Mouse (Mus musculus) kidney, adult 18-20 months (tissue): ENCODE data around the gene Gdpd5.
A peak's percentile ranks its signal among the peaks of the same experiment; 100 is the strongest.
"Not testable (repeated sequence)": the region's sequence is repeated elsewhere in the genome, so short reads cannot be mapped to it uniquely, and the experiment has no call there.

Experiments used
- DNase-seq: peaks from one replicate; pipeline ENCODE4 v3.0.0; 2021

Gdpd5 gene

DNA sequence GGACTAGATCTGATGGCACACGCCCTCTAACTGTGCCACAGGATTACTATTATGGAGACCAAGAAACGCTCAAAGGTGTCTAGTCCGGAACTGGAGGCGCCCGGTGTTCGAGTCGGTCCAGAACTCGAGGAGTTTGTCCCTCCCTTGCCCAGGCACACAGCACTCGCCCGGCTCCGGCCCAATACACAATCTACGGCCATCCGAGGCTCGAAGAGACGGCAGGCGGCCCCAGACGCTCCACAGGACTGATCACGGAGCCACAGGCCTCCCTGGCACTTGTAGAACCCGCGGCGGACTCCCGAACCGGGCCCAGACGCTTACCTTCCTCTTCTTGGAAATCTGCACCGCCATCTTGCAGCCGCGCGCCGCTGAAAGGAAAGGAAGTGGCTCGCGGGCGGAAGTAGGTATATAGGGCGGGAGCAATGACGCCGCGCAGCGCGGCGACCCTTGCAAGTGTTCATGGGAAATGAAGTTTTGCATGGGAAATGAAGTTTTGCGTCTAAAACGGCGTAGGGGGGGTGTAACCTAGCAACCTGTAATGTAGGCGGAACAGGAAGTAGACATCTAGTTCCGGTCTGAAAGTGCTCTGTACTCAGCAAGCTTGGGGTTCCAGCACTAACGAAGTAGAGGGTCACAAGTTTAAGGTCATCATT lies 102.2 kb downstream of the Gdpd5 start, which contains the start of gene Rps3:
Rps3 (minus strand) TSS at position 468 of the 653 bp plus-strand sequence.
- peak; percentile 96 for DNase-seq

DNA sequence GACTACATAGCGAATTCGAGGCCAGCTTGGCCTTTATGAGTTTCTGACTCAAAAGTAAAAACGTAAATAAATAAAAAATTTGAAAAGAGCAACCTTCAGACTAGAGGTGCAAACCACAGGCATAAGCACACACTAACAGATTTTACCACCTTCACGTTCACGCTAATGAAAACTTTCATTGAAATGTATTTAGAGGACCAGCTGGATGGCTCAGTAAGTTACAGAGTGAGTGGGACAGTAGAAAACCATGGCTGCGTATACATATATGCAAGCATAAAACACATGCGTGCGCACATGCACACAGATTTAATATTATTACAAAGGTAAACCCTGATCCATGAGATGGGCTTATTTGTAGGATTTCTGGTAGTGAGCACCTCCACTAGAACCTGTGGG lies 102.7 kb downstream of the Gdpd5 start:
- DNase-seq: no peak

GRCm38 (mm10) chr7:99484679-99485078 lies 103.5 kb downstream of the Gdpd5 start:
- DNase-seq: no peak

- no peak for DNase-seq
These were observed 108.5 kb downstream of the Gdpd5 start for GRCm38 (mm10) chr7:99489708-99490107.

- no peak for DNase-seq
These were observed 117.9 kb downstream of the Gdpd5 start for GRCm38 (mm10) chr7:99499128-99499527.

- DNase-seq: peak; percentile 87
These were observed 119.0 kb downstream of the Gdpd5 start for GRCm38 (mm10) chr7:99500201-99500600.

GRCm38 (mm10) chr7:99500655-99501054 lies 119.4 kb downstream of the Gdpd5 start:
- DNase-seq: no peak

- DNase-seq: no peak
These were observed 119.9 kb downstream of the Gdpd5 start for GRCm38 (mm10) chr7:99501148-99501547.

- no peak for DNase-seq
These were observed 123.3 kb downstream of the Gdpd5 start for GRCm38 (mm10) chr7:99504556-99504955.

DNA sequence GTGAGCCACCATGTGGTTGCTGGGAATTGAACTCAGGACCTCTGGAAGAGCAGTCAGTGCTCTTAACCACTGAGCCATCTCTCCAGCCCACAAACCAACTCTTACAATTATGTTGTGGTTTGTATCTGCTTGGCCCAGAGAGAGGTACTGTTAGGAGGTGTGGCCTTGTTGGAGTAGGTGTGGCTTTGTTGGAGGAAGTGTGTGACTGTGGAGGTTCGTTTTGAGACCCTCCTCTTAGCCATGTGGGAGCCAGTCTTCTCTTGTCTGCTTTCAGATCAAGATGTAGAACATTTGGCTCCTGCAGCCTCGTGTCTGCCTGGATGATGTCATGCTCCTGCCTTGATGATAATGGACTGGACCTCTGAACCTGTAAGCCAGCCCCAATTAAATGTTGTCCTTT lies 127.0 kb downstream of the Gdpd5 start:
- DNase-seq: not testable (repeated sequence)

- DNase-seq: peak; percentile 65
These were observed 128.9 kb downstream of the Gdpd5 start for GRCm38 (mm10) chr7:99510087-99510501.
